Mouse (Mus musculus) midbrain, embryonic 13.5 days (tissue): ENCODE measurements around the gene Vash1. TPM values are rescaled to one million over a fixed set of nuclear protein-coding genes. Genes with fewer than 3 reads are reported as not detected.

Experiments
- ATAC-seq: fragments of 200-750 bp; cut with Nextera tagmentation; 2 replicates; pipeline ENCODE4 v1.8.0; 2017; ENCODE audit warnings: mild to moderate bottlenecking, moderate TSS enrichment, moderate library complexity
- H3K27ac ChIP-seq: fragments of 300-500 bp; sonication (generic); 2 replicates; pipeline ENCODE4 v1.5.1; 2015; ENCODE audit warnings: inconsistent platforms, mild to moderate bottlenecking, moderate library complexity
- H3K27me3 ChIP-seq: fragments of 300-500 bp; sonication (generic); 2 replicates; pipeline ENCODE4 v1.6.1; 2015; ENCODE audit warnings: mild to moderate bottlenecking, inconsistent platforms
- H3K36me3 ChIP-seq: fragments of 300-500 bp; sonication (generic); 2 replicates; pipeline ENCODE4 v1.6.1; 2015; ENCODE audit warnings: mild to moderate bottlenecking, inconsistent platforms
- H3K4me1 ChIP-seq: fragments of 300-500 bp; sonication (generic); replicated peaks from 2 replicates; pipeline ENCODE4 v1.6.1; 2015; ENCODE audit warnings: inconsistent platforms
- H3K4me2 ChIP-seq: fragments of 300-500 bp; sonication (generic); replicated peaks from 2 replicates; pipeline ENCODE4 v1.6.1; 2015; ENCODE audit warnings: moderate library complexity, mild to moderate bottlenecking, inconsistent platforms
- H3K4me3 ChIP-seq: fragments of 300-500 bp; sonication (generic); replicated peaks from 2 replicates; pipeline ENCODE4 v1.5.1; 2015; ENCODE audit warnings: mild to moderate bottlenecking, inconsistent platforms
- H3K9ac ChIP-seq: fragments of 300-500 bp; sonication (generic); replicated peaks from 2 replicates; pipeline ENCODE4 v1.6.1; 2015; ENCODE audit warnings: mild to moderate bottlenecking, inconsistent platforms
- H3K9me3 ChIP-seq: fragments of 300-500 bp; sonication (generic); 2 replicates; pipeline ENCODE4 v1.6.1; 2016; ENCODE audit warnings: mild to moderate bottlenecking, inconsistent platforms
- WGBS: fragments of 180-500 bp; shearing (Covaris S2); methylation state at CpG from one replicate; pipeline ENCODE4 v1.1.7; 2015; 5-methylcytosine and 5-hydroxymethylcytosine counted together
- polyA plus RNA-seq: library from polyadenylated mRNA; unstranded; fragments of >200 nt; fragmentation: Nextera tagmentation; extraction: Ambion mirVana; gene quantifications from 2 replicates; pipeline ENCODE4 v1.2.1, GENCODE M21; 2015

The Vash1 gene
- 31.3 and 40.6 TPM in 2 replicates for polyA plus RNA-seq

DNA sequence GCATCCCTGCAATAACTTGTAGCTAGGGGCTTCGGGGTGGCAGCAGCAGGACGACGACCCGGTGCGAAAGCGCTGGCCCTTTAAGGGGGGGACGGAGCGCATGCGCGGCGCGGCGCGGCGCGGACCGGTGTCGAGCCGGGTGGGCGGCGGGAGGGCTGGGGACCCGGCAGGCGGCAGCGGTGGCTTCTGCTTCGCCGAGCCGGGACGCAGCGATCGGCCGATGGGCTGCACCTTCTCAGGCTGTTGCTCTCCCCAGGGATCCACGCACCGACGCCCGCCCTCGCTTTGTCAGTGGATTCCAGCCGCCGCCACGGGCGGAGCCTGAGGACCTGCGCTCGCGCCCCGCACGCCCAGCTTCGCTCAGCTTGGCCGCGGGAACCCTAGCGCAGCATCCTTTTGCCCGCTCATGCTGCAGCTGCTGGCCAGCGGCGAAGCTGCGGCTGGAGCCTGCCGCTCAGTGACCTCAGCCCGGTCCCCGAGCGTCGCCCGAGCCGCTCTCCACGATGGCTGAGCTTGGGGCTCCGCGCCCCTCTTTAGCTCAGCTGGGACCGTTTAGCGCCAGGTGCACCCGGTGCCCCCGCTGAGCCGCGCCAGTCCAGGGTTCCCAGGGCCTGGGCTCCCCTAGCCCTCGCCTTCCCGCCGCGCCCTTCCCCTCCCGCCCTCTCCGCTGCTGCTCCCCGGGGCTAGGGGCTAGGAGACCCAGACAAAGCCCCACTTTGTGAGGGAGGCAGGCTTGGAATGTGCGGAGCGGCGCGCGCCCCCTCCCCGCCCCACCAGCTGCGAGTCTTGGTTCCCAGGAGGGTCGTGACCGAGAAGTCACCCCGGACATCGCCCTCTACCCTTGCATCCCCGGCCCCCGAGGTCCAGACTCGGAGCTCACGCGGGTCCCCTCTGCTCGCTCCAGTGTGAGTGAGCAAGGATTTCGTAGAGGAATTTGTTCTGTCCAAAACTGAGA, at the start of gene Vash1:
TSS of gene Vash1 (plus strand) at position 110 of the 955 bp plus-strand sequence.
- under 1% methylated on average over 94 of the region's 94 CpGs for WGBS
- Histone ChIP-seq H3K36me3 (peaks cover 14% of the 10 kb centered on the region), H3K4me2 (peak within 1 kb of the TSS; percentile 95), H3K9me3 (no peaks in the 10 kb centered on the region), H3K4me1 (peaks cover 43% of the 10 kb centered on the region), H3K27me3 (peaks cover 9% of the 10 kb centered on the region; the same call in 1 of the 2 replicates), H3K27ac (peak within 1 kb of the TSS; percentile 98), H3K4me3 (peak within 1 kb of the TSS; percentile 98), H3K9ac (peak within 1 kb of the TSS; percentile 100)
- ATAC-seq: peak; percentile 85

DNA sequence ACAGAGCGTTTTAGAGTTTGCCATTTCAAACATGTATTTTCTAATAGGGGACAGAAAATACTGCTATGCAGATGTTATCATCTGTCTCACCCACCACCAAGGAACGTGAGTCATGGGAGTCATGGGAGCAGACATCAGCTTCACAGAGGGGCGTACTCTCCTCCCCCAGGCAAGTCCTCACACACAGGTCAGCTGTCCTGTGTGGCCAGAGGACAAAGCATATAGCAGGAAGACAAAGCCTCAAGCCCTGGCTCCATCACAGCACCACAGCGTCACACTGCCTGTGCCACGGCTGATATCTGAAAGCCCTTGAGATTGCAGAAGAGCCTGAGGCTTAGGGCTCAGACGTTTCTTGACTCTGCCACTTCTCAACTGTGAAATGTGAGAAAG, 49.7 kb upstream of the Vash1 start:
- no peaks in the 10 kb centered on the region for H3K9me3 ChIP-seq
- H3K4me1 ChIP-seq: no peaks in the 10 kb centered on the region
- no peaks in the 10 kb centered on the region for H3K36me3 ChIP-seq
- H3K9ac ChIP-seq: no peak overlapping the region
- 71% methylated on average over 6 of the region's 6 CpGs for WGBS
- H3K4me3 ChIP-seq: no peak overlapping the region
- no peaks in the 10 kb centered on the region for H3K27me3 ChIP-seq
- no peak overlapping the region for H3K4me2 ChIP-seq
- no peak for ATAC-seq
- no peak overlapping the region for H3K27ac ChIP-seq

DNA sequence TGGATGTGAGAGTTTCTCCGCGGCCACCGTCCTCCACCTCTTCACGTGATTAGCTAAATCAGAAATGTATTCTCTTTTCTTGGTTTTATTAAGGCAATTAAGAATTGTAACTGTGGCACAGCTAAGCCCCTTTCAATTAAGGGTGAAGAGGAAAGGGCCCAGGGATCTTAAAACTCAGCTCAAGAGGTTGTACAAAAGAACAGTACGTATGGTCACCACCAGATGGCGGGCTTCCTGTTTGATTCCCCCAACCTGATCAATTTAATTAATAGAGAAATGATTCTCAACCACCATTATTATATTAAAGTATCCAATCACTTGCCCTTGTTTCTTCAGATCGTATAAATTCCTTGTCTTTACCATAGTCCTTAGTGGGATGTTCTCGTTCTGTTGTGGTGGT, 36.7 kb upstream of the Vash1 start:
- H3K4me2 ChIP-seq: no peak overlapping the region
- ATAC-seq: no peak
- H3K4me3 ChIP-seq: no peak overlapping the region
- H3K27ac ChIP-seq: no peak overlapping the region
- no peaks in the 10 kb centered on the region for H3K27me3 ChIP-seq
- WGBS: 32% methylated on average over 8 of the region's 8 CpGs
- H3K36me3 ChIP-seq: no peaks in the 10 kb centered on the region
- H3K4me1 ChIP-seq: peaks cover 24% of the 10 kb centered on the region
- H3K9ac ChIP-seq: no peak overlapping the region
- H3K9me3 ChIP-seq: no peaks in the 10 kb centered on the region

DNA sequence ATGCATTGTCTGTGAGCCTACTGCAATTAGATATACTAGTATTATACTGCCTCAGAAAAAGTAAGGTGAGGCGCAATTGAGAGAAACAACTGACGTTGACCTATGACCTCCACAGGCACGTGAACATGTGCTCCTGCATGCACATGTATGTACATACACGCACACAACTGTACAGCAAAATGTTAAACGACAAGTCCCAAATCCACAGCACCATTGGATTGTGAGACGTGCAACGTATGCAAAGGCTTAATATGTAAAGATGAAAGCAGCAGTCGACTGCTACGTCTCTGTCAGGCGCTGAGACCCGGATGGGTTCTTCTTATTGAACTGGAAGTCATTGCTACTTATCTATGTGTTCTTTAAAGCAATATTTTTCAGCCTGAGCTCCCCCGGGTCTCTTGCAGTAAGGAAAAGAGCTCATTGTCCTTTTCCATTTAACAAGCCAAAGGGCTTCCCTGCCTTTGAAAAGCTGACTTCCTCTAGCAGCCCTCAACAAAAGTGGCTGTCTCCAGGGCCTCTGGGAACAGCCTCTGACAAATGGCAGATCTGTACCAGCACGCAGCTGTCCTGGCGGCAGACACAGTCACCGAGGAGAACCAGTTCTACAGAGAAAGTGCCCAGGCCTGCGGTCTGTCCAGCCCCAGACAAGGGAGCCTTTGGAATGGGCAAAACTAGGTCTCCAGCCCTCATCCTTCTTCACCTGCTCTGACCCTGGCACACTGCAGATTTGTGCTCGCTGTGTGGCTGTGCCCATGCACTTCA, 33.8 kb upstream of the Vash1 start:
- Histone ChIP-seq H3K36me3 (no peaks in the 10 kb centered on the region), H3K9me3 (no peaks in the 10 kb centered on the region), H3K27me3 (no peaks in the 10 kb centered on the region), H3K4me3 (no peak overlapping the region), H3K4me1 (peaks cover 34% of the 10 kb centered on the region), H3K4me2 (no peak overlapping the region), H3K27ac (peak overlapping the region; percentile 74), H3K9ac (no peak overlapping the region)
- peak; percentile 68 for ATAC-seq
- WGBS: 48% methylated on average over 17 of the region's 17 CpGs

DNA sequence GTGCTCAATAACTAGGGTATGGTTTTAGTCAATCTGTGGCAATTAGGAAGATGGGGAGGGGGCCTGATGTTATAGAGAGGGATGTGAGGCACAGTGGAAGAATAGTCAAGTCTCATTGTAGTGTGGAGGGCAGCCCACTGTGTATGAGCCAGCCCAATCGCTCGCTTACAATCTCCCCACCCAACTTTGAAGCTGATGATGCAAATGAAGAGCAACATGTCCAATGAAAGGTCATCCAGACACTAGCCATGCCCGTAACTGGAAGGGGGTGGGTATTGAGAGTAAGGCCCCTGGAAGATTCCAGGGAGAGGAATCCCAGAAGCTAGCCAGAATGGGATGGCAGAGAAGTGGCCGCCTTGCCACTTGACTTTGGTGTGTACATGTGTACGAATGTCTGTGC, 33.0 kb upstream of the Vash1 start:
- Histone ChIP-seq H3K4me3 (no peak overlapping the region), H3K36me3 (no peaks in the 10 kb centered on the region), H3K9me3 (no peaks in the 10 kb centered on the region), H3K4me1 (peaks cover 34% of the 10 kb centered on the region), H3K27ac (no peak overlapping the region), H3K27me3 (no peaks in the 10 kb centered on the region), H3K4me2 (no peak overlapping the region), H3K9ac (no peak overlapping the region)
- no peak for ATAC-seq
- WGBS: 84% methylated on average over 5 of the region's 5 CpGs

DNA sequence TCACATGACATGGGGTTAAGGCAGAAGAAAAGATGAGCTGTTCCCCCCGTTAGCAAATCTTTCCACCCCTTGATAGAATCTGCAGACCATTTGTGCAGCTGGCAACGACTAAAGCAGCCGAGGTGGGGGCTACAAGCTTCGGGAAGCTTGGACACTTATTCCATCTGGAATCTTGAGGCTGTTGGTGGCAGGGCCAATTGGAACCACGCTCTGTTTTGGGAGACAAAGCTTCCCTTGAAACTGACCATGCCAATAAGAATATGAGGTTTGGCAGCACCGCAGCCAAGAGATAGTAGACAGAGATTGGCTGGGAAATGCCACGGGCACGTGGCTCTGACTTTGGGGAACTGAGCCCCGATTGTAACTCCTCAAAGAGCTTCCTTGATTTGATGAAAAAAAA, 31.7 kb upstream of the Vash1 start:
- Histone ChIP-seq H3K4me3 (no peak overlapping the region), H3K4me2 (no peak overlapping the region), H3K36me3 (no peaks in the 10 kb centered on the region), H3K27me3 (no peaks in the 10 kb centered on the region), H3K9me3 (no peaks in the 10 kb centered on the region), H3K27ac (no peak overlapping the region; the same call in 1 of the 2 replicates), H3K9ac (no peak overlapping the region), H3K4me1 (peaks cover 34% of the 10 kb centered on the region)
- ATAC-seq: no peak
- 60% methylated on average over 9 of the region's 9 CpGs for WGBS

DNA sequence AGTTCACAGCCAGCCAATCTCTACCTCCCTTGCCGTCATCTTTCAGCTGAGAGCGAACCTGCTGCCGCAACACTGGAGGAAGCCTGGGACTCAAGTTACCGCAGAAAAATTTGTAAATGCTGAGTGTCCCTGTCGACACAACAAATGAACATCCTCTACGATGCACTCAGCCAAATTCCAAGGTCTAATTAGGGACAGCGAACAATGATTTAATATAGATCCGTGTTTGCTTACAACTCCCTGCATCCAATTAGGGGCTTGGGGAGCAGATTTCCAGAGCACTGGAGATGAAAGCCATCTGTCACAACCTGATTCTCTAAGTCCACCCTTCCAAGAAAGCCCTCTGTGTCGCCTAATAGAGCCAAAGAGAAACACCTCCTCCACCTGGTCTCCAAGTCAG, 31.2 kb upstream of the Vash1 start:
- no peaks in the 10 kb centered on the region for H3K36me3 ChIP-seq
- H3K27ac ChIP-seq: no peak overlapping the region; the same call in 1 of the 2 replicates
- no peak overlapping the region for H3K4me3 ChIP-seq
- H3K4me2 ChIP-seq: no peak overlapping the region
- H3K9ac ChIP-seq: no peak overlapping the region
- no peaks in the 10 kb centered on the region for H3K9me3 ChIP-seq
- H3K4me1 ChIP-seq: peaks cover 37% of the 10 kb centered on the region
- no peak for ATAC-seq
- 54% methylated on average over 9 of the region's 9 CpGs for WGBS
- no peaks in the 10 kb centered on the region for H3K27me3 ChIP-seq

DNA sequence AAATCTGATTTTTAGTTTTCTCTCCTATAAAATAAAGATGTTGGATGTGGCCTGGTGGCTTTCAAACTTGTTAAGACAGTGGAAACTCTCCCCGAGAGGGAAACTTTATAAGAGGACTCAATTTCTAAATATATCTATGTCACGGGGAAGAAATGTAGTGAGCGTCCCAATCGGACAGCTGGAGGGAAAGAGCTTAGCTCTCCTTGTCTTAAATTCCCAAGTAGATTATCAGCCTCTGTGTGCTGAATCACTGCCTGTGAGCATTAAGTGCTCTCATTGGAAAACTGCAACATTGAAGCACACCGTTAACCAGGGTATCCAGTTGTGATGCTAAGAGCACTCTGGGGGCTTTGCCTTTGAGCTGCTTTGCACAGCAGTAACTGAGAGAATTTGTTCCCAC, 30.8 kb upstream of the Vash1 start:
- H3K4me1 ChIP-seq: peaks cover 42% of the 10 kb centered on the region
- no peak overlapping the region for H3K27ac ChIP-seq
- no peak overlapping the region for H3K4me3 ChIP-seq
- ATAC-seq: no peak
- H3K9me3 ChIP-seq: no peaks in the 10 kb centered on the region
- H3K9ac ChIP-seq: no peak overlapping the region
- no peaks in the 10 kb centered on the region for H3K27me3 ChIP-seq
- WGBS: 71% methylated on average over 5 of the region's 5 CpGs
- H3K4me2 ChIP-seq: no peak overlapping the region
- no peaks in the 10 kb centered on the region for H3K36me3 ChIP-seq

DNA sequence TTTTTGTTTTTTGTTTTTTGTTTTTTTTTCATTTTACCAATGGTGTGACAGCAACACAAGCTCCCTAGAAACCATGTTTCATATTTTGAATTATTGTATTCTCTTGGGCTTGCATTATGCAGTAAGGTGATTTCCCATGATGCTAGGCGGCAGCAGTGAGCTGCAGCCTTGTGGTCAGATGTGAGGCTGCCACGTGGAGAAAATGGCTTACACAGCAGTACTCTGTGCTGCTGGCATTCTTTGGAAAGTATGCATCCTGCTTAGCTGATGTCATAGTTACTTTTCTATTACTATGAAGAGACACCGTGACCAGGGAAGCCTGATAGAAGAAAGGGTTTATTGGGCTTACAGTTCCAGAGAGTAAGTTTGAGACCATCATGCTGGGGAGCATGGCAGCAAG, 30.0 kb upstream of the Vash1 start:
- Histone ChIP-seq H3K4me1 (peaks cover 43% of the 10 kb centered on the region), H3K9me3 (no peaks in the 10 kb centered on the region), H3K4me2 (no peak overlapping the region), H3K27me3 (no peaks in the 10 kb centered on the region), H3K9ac (no peak overlapping the region), H3K36me3 (no peaks in the 10 kb centered on the region), H3K4me3 (no peak overlapping the region), H3K27ac (no peak overlapping the region)
- WGBS: 74% methylated on average over 3 of the region's 3 CpGs
- no peak for ATAC-seq

DNA sequence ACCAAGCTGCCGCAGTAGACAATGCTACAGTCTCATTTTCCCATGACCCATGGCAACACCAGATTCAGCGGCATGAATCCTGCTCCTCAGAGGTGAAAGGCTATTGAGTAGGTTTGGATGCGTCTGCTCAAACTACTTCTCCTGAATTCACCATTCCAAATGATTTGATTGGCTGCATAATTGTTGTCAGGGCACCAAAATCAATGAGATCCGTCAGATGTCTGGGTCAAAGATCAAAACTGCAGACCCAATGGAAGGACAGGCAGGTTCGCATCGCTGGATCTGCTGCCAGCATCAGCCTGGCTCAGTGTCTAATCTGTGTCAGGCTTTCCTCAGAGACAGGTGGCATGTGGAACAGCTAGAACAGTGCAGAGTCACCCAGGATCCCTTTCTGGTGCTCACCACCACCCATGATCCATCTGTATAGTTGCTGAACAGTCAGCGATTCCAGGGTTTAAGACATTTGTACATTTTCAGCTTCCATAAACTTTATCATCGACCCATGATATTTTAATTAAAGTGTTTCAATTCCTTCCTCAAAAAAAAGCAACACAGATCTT, 27.1 kb upstream of the Vash1 start:
- no peak overlapping the region for H3K4me3 ChIP-seq
- peaks cover 23% of the 10 kb centered on the region for H3K4me1 ChIP-seq
- no peaks in the 10 kb centered on the region for H3K36me3 ChIP-seq
- H3K9ac ChIP-seq: no peak overlapping the region
- no peaks in the 10 kb centered on the region for H3K9me3 ChIP-seq
- no peak for ATAC-seq
- 87% methylated on average over 8 of the region's 8 CpGs for WGBS
- no peak overlapping the region for H3K4me2 ChIP-seq
- no peaks in the 10 kb centered on the region for H3K27me3 ChIP-seq
- no peak overlapping the region for H3K27ac ChIP-seq

DNA sequence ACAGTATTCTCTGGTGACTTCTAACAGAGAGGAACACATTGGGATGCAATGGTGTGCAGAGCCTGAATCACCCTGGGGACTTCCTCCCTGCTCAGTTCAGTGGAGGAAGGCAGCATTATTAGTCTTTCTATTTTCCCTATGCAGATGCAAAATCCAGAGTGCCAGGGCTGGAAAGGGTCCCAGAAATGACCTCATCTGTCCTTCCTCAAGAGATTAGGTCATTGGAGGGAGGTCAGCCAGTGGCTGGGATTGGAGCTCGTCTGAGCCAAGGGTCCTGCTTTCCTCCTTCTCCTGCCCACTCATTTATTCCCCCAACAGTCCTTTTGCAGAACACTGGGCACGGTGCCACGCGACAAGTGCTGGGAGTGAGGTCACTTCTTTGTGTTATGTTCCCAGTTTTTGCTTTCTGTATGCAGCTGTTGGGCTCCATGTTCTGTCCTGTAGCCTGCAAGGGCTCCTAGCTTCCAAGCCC, 25.9 kb upstream of the Vash1 start:
- H3K4me1 ChIP-seq: peaks cover 11% of the 10 kb centered on the region
- no peaks in the 10 kb centered on the region for H3K36me3 ChIP-seq
- no peaks in the 10 kb centered on the region for H3K27me3 ChIP-seq
- H3K9me3 ChIP-seq: no peaks in the 10 kb centered on the region
- no peak overlapping the region for H3K4me2 ChIP-seq
- ATAC-seq: peak; percentile 72
- H3K9ac ChIP-seq: no peak overlapping the region
- H3K4me3 ChIP-seq: no peak overlapping the region
- 57% methylated on average over 4 of the region's 4 CpGs for WGBS
- H3K27ac ChIP-seq: 0 out of 2 replicates have a peak overlapping the region, but pooled peaks have one; percentile 9
